Mouse (Mus musculus): ENCODE data around the gene Alox12b.

The Alox12b gene

DNA sequence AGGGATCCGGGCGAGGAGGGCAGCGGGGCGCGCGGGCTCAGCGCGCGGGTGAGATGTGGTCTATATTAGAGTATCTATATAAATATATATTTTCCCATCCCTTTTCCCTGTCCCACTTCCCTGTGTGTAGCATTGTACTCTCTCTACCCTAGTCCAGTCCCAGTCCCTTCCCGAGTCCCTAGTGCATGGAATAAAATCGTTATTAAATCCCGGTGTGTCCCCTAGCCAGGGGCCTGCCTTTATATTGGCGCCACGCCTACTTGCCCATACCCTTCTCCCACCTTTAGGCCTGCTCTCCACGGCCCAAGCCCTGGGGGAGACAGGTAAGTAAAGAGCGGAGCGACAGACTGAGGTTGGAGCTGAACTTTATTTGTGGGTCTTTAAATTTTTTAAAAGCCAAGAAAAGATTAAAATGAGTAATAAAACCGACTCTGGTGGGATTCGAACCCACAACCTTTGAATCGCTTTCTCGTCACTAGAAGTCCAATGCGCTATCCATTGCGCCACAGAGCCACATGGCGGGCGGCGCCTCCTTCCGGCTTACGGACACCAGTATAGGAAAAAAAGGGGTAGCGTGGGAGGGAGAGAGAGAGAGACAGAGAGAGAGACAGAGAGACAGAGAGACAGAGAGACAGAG lies 33.6 kb upstream of the Alox12b start:
- DNase-seq (ENCODE audit: low spot score in 2 of 2): peak; percentile 88 to 93

DNA sequence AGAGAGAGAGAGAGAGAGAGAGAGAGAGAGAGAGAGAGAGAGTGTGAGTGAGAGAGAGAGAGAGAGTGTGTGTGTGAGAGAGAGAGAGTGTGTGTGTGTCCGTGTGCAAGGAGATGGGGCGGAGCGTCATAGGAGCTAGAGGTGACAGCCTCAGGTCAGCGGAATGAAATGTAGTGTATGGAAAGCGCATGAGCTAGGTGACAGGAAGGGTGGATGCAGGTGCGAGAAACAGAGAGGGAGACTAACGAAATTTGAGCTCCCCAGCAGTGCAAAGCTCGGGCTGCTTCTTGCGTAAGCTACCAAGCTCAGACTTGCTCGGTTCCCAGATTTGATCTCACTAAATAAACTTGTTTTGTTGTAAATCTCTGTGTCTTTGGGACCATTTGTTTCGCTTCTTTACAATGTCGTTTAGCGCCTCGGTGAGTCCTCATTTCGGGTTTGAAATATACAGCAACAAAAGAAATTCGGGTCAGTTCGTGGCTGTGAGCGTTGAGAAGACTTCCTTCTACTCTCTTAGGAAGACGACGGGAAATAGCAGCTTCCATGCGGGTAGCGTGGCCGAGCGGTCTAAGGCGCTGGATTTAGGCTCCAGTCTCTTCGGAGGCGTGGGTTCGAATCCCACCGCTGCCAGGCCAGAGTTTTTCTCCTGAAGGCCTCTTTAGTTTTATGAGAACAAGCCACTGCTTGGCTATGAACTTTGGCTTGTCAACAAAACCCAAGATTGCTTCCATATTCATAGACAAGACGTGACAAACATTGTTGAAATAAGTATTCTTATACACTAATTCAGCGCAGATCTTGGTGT lies 32.9 kb upstream of the Alox12b start:
- DNase-seq (ENCODE audit: low spot score in 2 of 2): peak; percentile 84 to 92

DNA sequence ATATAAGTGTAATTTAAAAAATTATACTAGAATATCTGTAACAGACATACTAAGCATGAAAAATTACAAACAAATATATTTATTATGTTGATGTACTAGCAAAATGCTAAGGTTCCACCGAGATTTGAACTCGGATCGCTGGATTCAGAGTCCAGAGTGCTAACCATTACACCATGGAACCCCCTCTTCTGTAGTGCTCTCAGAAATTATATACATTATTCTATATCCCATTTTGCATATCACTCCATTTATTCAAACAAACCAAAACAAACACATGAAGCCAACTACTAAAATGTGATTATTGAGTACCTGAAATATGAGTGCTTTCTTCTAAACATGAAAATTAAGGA lies 32.3 kb upstream of the Alox12b start:
- DNase-seq (ENCODE audit: low spot score in 2 of 2): peak; percentile 71 to 83

DNA sequence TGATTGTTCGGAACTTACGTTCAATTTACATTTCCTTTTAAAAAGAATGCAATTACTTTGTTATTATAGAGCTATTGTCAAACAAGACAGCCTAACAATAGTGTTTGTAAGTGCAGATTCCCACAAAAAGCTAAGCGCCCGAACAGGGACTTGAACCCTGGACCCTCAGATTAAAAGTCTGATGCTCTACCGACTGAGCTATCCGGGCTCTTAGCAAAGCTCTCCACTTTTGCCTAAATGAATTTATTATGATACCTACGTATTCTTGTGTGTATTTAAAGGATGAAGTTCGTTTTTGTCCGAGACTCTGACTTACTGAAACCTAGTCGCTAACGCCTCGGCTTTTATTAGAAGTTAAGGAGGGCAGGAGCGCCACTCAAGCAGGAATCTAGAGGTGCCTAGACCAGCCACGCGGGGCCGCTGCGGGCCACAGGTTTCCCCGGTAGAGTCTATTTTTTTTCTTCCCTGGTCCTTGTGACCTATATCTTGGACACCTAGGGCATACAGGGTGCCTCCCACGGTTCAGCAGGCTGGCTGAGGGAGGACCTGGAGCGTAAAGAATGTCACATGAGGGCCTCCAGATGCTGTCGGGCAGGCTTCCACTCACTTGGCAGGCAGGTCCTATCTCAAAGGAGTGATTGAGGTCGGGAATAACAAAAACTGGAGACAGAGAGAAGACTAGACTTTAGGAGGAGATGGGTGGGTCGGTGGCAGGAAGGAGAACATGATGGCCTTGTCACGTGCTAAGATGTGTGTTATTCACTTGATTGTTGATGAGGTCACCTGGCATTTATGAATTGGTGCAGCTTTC lies 31.5 kb upstream of the Alox12b start:
- DNase-seq (ENCODE audit: low spot score in 2 of 2): peak; percentile 76 to 84

DNA sequence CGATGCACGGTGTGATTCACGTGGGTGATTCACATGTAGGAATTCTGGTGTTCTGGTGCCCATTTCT lies 31.1 kb upstream of the Alox12b start, which contains the start of gene Aloxe3:
Gene Aloxe3, plus strand, starts transcription at position 45 of the 67 bp plus-strand sequence.
- DNase-seq (ENCODE audit: low spot score in 2 of 2): no peak

DNA sequence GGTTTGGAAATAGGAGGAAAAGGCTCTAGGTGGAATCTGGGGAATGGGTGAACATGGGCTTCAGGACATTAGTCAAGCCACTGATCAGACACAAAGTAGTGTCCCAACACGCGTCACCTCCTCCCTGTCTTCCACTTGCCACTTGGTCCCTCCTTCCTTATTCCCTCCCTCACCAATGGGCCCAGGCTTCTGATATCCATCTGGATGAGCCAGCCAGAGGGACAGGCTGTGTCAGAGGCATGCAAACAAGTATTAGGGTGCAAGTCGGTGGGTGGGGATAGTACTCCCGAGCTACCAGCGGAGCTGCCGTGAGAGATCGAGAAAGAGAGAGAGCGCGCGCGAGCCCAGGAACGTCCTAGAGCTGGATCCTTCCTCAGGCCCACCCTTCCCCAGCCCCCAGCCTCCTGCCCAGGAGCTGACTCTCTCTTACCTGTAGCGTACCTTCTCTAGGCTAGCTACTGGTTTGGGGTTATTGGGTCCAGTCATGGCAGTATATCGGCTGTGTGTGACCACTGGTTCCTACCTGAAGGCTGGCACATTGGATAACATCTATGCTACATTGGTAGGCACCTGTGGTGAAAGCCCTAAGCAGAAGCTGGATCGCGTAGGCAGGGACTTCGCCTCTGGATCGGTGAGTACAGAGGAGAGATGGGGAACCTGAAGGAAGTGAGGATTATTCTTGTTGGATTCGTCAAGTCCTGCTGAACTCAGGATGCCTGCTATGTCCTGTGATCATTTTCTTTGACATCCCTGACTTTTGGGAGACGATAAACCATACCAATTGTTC lies 30.7 kb upstream of the Alox12b start:
- DNase-seq (ENCODE audit: low spot score in 2 of 2): no peak

DNA sequence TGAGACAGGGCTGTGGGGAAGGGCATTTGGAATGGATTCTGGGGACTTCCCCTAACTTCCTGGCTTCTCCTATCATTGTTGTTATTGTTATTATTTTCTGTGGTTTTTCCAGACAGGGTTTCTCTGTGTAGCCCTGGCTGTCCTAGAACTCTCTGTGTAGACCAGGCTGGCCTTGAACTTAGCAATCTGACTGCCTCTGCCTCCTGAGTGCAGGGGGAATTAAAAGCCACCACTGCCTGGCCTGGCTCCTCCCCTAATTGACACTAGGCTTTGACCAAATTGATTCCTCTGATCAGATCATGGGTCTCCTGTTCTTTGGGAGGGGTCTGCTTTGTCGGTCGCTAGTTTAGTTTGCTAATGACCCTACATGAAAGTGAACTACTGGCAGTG lies 30.1 kb upstream of the Alox12b start:
- no peak for DNase-seq (ENCODE audit: low spot score in 2 of 2)

DNA sequence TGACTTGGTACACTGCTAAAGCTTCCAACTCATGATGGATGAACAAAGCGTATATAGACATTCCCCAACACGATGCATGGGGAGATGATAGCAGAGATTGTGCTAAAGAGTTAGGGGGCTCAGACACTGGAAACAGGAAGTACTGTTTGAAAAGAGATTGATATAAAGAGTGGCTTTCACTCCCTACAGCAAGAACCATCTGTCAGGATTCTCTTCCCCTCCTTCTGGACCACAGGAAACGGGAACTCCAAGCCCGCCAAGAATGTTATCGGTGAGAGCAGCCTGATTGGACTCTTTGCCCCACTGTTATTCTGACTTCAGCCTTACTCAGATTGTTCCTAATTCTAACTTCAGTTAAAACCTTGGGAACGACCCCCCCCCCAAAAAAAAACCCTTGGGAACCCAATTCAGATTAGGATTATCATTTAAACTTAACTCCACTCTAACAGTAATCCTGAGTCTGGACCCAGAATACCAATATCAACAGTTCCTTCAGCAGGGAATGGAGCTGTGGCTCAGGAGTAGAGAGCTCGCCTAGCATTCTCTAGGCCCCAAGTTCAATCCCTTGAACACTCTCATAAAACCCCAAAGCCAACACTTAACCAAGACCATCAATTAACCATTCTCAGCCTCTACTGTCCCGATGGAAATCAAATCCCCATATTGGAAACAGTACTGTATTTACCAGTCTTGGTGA lies 28.2 kb upstream of the Alox12b start:
- no peak for DNase-seq (ENCODE audit: low spot score in 2 of 2)

DNA sequence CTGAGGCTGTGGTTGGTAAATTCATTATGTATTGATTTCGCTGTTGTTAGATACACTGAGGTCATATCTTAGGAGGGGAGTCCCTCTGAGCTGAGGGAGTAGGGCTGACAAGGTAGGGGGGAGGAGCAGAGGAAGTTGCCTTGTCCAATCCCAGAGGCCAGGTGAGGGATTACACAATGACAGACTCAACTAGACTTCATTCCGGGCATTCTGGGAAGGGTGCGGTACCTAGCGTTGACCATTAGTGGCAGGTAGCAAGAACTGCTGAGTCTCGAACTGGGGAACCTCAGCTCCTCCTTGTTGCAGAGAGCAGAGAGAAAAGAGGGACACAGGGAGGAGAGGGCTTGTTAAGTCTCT lies 23.2 kb upstream of the Alox12b start:
- DNase-seq (ENCODE audit: low spot score in 2 of 2): no peak

DNA sequence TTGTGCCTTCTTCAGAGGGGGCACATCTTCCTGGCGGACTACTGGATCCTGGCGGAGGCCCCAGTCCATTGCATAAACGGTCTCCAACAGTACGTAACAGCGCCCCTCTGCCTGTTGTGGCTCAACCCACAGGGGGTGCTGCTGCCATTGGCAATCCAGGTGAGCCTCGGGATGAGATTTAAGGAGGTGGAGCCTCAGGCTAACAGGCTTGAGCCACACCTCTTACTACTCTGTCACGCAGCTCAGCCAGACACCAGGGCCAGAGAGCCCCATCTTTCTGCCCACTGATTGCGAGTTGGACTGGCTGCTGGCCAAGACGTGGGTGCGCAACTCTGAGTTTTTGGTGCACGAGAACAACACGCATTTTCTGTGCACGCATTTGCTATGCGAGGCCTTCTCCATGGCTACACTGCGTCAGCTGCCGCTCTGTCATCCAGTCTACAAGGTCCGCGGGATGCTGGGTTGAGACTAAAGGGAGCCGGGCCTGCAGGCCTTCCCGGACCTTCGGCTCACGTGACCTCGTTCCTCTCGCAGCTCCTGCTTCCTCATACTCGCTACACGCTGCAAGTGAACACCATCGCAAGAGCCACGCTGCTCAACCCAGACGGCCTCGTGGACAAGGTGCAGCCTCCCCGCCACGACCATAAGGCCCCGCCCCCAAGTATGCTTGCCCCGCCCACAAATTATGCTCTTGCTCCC lies 22.7 kb upstream of the Alox12b start:
- peak in 1 of 2 experiments; percentile 43 for DNase-seq (ENCODE audit: low spot score in 2 of 2)

DNA sequence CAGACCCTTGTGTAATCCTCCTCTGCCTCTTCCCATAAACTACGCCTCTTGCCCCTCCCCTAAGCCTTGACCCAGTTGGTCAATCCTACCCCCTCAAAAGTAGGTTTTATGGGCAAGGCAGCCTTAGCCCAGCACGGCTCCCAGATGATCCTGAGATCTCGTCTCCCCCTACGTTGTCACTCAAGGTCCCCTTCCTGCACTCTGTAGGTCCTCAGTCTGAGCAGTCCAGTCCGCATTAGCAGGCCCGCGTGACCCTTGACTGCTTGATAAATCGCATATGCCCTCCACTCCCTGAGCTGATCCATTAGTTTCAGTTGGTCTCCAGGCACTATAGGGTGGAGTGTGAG lies 22.2 kb upstream of the Alox12b start:
- DNase-seq (ENCODE audit: low spot score in 2 of 2): no peak

DNA sequence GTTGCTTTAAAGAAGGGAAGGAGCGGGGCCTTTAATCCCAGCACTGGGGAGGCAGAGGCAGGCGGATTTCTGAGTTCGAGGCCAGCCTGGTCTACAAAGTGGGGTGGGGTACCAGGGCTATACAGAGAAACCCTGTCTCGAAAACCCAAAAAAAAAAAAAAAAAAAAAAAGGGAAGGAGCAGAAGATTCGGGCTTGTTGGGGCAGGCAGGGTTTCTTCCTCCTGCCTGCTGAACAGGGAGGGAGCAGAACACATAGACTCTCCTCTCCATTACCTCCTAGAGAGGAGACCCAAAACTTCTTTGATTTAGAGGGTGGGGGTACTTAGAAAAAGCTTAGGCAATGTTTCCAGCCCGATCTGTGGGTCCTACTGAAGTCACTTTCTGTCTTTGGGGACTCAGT lies 21.4 kb upstream of the Alox12b start:
- DNase-seq (ENCODE audit: low spot score in 2 of 2): no peak

DNA sequence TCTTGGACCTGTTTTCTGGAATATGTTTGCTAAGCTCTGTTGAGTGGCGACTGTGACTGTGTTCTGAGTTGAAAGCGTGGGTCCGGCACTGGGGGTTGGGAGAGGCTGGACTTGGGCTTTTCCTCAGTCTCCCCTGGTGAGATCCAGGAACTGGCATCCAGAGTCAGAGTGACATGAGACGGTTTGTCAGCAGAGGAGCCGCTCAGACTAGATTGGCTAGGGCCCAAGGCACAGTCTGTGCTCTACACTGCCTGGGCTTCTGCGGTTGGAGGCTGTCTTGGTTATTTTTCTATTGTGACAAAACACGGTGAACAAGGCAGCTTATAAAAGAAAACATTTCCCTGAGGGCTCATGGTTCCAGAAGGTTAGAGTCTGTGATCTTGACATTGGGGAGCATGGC lies 9.2 kb upstream of the Alox12b start:
- DNase-seq (ENCODE audit: low spot score in 2 of 2): no peak

DNA sequence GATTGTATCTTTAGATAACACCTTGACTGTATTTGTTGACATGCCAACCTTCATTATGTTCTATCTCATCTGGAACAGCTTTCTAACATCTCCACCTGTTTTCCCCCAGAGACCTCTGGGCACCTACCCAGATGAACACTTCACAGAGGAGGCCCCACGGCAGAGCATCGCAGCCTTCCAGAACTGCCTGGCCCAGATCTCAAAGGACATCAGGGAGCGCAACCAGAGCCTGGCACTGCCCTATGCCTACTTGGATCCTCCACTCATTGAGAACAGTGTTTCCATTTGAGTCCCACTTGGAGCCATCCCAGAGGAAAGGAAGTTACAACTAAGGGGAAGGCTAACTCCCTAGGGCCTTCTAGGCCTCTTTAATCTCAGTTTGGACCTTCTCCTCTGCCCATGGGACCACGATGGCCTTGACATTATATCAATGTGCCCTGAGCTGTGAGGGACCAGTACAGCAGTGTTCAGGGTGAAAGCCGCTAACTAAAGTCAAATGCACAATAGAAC lies 8.3 kb upstream of the Alox12b start:
- no peak for DNase-seq (ENCODE audit: low spot score in 2 of 2)

DNA sequence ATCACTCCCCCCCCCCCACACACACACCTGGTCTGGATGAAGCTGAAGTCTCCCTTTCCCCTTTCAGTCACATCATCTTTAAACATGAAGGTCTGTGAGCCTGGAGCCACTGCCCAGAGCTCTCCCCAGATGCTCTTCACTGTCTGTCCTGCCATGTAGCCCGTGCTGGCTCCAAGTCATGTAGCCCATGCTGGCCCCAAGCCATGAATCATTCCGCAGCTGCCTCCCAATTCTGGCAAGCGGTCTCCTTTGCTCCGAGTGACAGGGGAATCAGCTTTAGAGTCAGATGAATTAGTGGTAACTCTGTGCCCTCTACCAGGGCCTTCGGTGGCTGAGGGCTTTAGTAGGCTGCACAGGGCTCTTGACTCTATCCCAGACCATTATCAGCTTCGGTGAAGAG lies 7.1 kb upstream of the Alox12b start:
- no peak for DNase-seq (ENCODE audit: low spot score in 2 of 2)

DNA sequence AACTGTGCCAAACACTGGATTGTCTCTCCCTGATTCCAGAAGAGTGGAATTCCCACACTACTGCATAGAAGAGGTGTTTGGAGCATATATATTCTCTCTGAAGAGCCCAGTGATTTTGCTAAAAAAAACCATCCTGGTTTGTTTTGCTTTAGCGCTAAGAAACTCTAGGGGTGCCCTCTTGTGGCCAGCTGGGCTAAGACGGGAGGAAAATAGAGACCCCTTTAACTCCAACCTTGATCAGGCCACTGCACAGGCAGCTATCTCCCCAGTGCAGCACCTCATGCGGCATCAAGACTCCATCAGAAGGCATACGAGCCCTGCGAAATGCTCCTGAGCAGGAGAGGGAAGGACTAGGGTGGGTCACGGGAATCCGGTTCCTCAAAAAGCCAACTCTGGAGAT lies 6.3 kb upstream of the Alox12b start:
- DNase-seq (ENCODE audit: low spot score in 2 of 2): peak; percentile 59 to 79

DNA sequence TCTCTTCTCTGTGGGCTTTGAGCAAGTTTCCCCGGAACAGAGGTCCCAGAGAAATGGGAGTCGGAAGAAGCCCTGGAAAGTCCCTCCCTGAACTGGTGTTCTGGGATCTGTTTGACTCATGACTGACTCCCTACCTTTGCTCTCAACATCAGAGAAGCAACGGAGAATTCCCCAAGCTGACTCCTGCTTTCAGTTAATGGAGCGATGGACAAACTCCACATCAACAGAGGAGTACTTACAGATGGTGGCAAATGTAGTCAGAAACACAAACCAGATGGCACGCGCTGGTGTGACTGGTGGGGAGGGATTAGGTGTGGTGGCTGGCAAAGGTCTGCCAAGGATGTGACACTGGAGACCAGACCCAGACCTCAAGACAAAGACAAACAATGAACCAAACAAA lies 5.8 kb upstream of the Alox12b start:
- no peak for DNase-seq (ENCODE audit: low spot score in 2 of 2)

DNA sequence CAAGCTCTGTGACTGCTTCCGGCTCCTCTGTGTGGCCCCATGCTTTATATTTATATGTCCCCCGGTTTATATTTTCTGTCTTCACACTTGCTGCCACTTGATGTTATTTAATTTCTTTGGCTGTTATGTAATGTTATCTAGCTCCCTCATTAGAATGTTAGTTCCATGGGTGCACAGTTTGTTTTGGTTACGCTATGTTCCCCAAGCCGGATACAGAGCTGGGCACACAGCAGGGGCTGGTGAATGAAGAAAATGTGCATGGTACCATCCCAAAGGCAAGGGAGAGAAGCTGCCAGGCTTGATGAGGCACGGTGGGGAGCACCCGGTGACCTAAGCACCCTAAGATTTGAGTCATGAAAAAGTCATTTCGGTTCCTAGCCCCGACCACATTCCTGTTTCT lies 3.0 kb upstream of the Alox12b start:
- no peak for DNase-seq (ENCODE audit: low spot score in 2 of 2)

DNA sequence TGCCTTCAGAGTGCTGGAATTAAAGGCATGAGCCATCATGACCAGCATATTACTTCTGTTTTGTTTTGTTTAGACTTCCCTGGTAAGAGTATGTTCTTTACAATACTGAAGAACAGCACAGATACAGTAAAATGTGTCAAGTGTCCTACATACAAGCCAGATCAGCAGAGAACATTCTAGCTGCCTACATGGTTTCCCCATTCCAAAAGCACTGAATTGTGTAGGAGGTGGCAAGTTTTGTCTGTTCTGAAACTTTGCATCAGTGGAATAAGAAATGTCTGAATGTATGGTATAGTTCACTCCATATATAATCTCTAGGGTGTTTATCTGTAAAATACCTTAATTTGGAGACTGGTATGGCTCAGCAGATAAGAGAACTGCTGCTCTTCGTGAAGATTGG lies 1.4 kb upstream of the Alox12b start:
- DNase-seq (ENCODE audit: low spot score in 2 of 2): no peak

DNA sequence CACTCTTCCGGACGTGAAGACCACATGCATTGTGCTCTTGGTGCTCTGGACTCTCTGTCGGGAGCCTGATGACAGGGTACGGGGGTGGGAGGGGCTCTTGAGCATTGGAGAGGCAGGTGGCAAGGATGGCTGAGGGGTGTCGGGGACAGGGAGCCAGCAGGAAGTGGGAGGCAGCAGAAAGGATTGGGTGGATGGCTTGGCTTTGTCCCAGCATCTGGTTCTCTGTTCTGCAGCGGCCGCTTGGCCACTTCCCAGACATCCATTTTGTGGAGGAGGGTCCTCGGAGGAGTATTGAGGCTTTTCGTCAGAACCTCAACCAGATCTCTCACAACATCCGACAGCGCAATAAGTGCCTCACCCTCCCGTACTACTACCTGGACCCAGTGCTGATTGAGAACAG lies 12.5 kb downstream of the Alox12b start:
- no peak for DNase-seq (ENCODE audit: low spot score in 2 of 2)

DNA sequence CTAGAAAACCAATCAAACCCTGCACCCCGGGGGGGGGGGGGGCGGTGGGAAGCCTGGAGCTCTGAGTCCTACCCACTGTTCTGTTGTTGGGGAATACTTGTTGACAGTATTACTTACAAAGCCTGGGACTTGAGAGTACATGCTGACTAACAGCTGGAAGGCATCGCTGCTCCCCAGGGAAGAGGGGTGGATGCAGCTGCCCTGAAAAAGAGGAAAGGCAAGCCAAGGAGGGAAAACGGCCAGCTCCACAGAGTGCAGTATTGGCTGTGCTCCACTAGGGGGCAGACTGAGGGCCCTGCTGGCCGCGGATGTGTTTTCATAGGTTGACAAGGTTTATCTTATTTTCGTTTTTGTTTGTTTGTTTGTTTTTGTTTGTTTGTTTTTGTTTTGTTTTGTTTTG lies 14.8 kb downstream of the Alox12b start:
- peak; percentile 32 to 76 for DNase-seq (ENCODE audit: low spot score in 2 of 2)

Data from spleen, postnatal 4 days (tissue).